Mouse (Mus musculus) hindbrain, embryonic 11.5 days (tissue): Measurements from ENCODE around the gene Myrf. TPM values are rescaled to one million over a fixed set of nuclear protein-coding genes. Genes with fewer than 3 reads are reported as not detected.
A peak's percentile ranks its signal among the peaks of the same experiment; 100 is the strongest.

ENCODE experiments used
- ATAC-seq: fragments of 200-750 bp; cut with Nextera tagmentation; 2 replicates; pipeline ENCODE4 v1.8.0; 2017; ENCODE audit warnings: mild to moderate bottlenecking, moderate TSS enrichment, moderate library complexity; ENCODE audit not compliant: low FRiP score
- DNase-seq: peaks from one replicate; pipeline ENCODE4 v3.0.0-alpha.2; 2015; ENCODE audit warnings: low spot score
- H3K27ac ChIP-seq: fragments of 300-500 bp; sonication (generic); 2 replicates; pipeline ENCODE4 v1.5.1; 2014; ENCODE audit warnings: mild to moderate bottlenecking, low read depth, low read length
- H3K27me3 ChIP-seq: fragments of 300-500 bp; sonication (generic); 2 replicates; pipeline ENCODE4 v1.6.1; 2014; ENCODE audit warnings: mild to moderate bottlenecking, low read length, moderate library complexity, mixed read lengths; ENCODE audit not compliant: control insufficient read depth, insufficient read depth
- H3K36me3 ChIP-seq: fragments of 300-500 bp; sonication (generic); 2 replicates; pipeline ENCODE4 v1.6.1; 2014; ENCODE audit warnings: mild to moderate bottlenecking, low read length, moderate library complexity, mixed read lengths; ENCODE audit not compliant: control insufficient read depth, insufficient read depth
- H3K4me1 ChIP-seq: fragments of 300-500 bp; sonication (generic); replicated peaks from 2 replicates; pipeline ENCODE4 v1.6.1; 2014; ENCODE audit warnings: low read length, mixed read lengths; ENCODE audit not compliant: control insufficient read depth, insufficient read depth
- H3K4me2 ChIP-seq: fragments of 300-500 bp; sonication (generic); replicated peaks from 2 replicates; pipeline ENCODE4 v1.6.1; 2014; ENCODE audit warnings: mild to moderate bottlenecking, low read depth, low read length
- H3K4me3 ChIP-seq: fragments of 300-500 bp; sonication (generic); 2 replicates; pipeline ENCODE4 v1.5.1; 2014; ENCODE audit warnings: low read depth, low read length
- H3K9ac ChIP-seq: fragments of 300-500 bp; sonication (generic); 2 replicates; pipeline ENCODE4 v1.6.1; 2014; ENCODE audit warnings: low read depth, low read length
- H3K9me3 ChIP-seq: fragments of 300-500 bp; sonication (generic); 2 replicates; pipeline ENCODE4 v1.6.1; 2016; ENCODE audit warnings: low read length; ENCODE audit not compliant: control insufficient read depth
- WGBS: fragments of 180-500 bp; shearing (Covaris S2); extraction: QIAGEN DNeasy Blood & Tissue Kit; methylation state at CpG from one replicate; pipeline ENCODE4 v1.1.7; 2014; 5-methylcytosine and 5-hydroxymethylcytosine counted together
- polyA plus RNA-seq: library from polyadenylated mRNA; unstranded; fragments of >200 nt; fragmentation: Nextera tagmentation; extraction: Ambion mirVana; gene quantifications from 2 replicates; pipeline ENCODE4 v1.2.1, GENCODE M21; 2014

Gene Myrf
- polyA plus RNA-seq, 1 experiment from 2014 or later: 1.6 TPM

GRCm38 (mm10) chr19:10266196-10266850 is 25.8 kb upstream of the Myrf start:
- 25% methylated on average over 14 of the region's 14 CpGs for WGBS
- no peaks in the 10 kb centered on the region for H3K9me3 ChIP-seq
- peaks cover 6% of the 10 kb centered on the region for H3K27me3 ChIP-seq
- peaks cover 5% of the 10 kb centered on the region for H3K4me1 ChIP-seq
- no peaks in the 10 kb centered on the region for H3K36me3 ChIP-seq
- H3K9ac ChIP-seq: no peak overlapping the region
- H3K4me2 ChIP-seq: no peak overlapping the region
- no peak overlapping the region for H3K4me3 ChIP-seq
- H3K27ac ChIP-seq: no peak overlapping the region
- peak; percentile 68; the same call in 1 of the 2 replicates for ATAC-seq
- peak; percentile 82 for DNase-seq

DNA sequence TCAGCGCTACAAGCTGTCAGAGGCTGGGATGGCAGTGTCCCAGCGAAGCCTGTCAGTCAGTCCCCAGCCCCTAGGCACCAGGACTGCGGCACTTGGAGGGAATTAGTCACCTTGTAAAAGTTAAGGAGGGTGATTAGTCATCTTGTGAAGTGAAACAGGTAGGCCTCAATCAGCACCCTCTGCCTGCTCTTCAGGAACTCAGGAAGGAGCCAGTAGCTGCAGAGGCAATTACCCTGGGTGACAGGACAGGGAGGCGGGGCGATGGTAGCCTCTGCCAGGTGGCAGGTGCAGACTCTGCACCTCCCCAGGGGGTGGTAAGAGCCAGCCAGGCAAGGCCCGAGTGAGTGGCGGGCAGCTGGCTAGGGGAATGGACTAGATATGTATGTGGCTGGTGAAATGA is 20.8 kb upstream of the Myrf start:
- no peak for ATAC-seq
- WGBS: 81% methylated on average over 7 of the region's 7 CpGs
- Histone ChIP-seq H3K27me3 (peaks cover 3% of the 10 kb centered on the region; the same call in 1 of the 2 replicates), H3K27ac (no peak overlapping the region), H3K36me3 (no peaks in the 10 kb centered on the region), H3K4me1 (peaks cover 2% of the 10 kb centered on the region; the same call in 1 of the 2 replicates), H3K9ac (no peak overlapping the region), H3K9me3 (no peaks in the 10 kb centered on the region), H3K4me2 (no peak overlapping the region), H3K4me3 (no peak overlapping the region)
- no peak for DNase-seq

GRCm38 (mm10) chr19:10258279-10259011 is 17.9 kb upstream of the Myrf start:
- Histone ChIP-seq H3K9ac (no peak overlapping the region), H3K4me1 (peaks cover 2% of the 10 kb centered on the region; the same call in 1 of the 2 replicates), H3K27ac (no peak overlapping the region), H3K27me3 (no peaks in the 10 kb centered on the region), H3K4me3 (no peak overlapping the region), H3K4me2 (no peak overlapping the region), H3K36me3 (no peaks in the 10 kb centered on the region), H3K9me3 (no peaks in the 10 kb centered on the region)
- 21% methylated on average over 6 of the region's 6 CpGs for WGBS
- DNase-seq: peak; percentile 88
- peak; percentile 69; the same call in 1 of the 2 replicates for ATAC-seq

GRCm38 (mm10) chr19:10248128-10248527 is 7.6 kb upstream of the Myrf start:
- Histone ChIP-seq H3K36me3 (no peaks in the 10 kb centered on the region), H3K4me2 (no peak overlapping the region), H3K4me3 (no peak overlapping the region), H3K9ac (no peak overlapping the region), H3K27ac (no peak overlapping the region), H3K9me3 (no peaks in the 10 kb centered on the region), H3K4me1 (peaks cover 3% of the 10 kb centered on the region; the same call in 1 of the 2 replicates), H3K27me3 (no peaks in the 10 kb centered on the region)
- DNase-seq: no peak
- no peak for ATAC-seq
- WGBS: 56% methylated on average over 20 of the region's 20 CpGs

DNA sequence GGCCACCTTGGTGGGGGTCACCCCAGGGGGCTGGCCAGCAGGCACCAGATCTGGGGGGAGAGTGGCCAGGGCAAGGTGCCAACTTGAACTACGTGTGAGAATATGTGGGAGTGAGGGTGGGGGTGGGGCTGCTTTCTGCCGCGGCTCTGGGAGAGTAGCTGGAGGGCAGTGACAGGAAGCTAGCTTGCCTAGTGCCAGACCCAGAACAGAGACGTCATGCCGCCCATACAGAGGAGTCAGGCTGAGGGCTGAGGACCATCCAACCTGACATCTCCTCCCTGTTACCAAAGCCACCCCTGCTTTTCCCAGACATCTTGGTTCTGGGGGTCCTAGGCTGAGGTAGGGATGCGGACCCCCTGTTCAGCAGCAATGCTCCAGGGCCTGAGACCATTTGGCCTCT is 6.6 kb upstream of the Myrf start:
- ATAC-seq: no peak
- H3K4me2 ChIP-seq: no peak overlapping the region
- no peaks in the 10 kb centered on the region for H3K9me3 ChIP-seq
- no peak overlapping the region for H3K4me3 ChIP-seq
- H3K36me3 ChIP-seq: no peaks in the 10 kb centered on the region
- 43% methylated on average over 6 of the region's 6 CpGs for WGBS
- H3K27me3 ChIP-seq: no peaks in the 10 kb centered on the region
- no peak overlapping the region for H3K9ac ChIP-seq
- no peak overlapping the region for H3K27ac ChIP-seq
- DNase-seq: no peak
- peaks cover 4% of the 10 kb centered on the region; the same call in 1 of the 2 replicates for H3K4me1 ChIP-seq

DNA sequence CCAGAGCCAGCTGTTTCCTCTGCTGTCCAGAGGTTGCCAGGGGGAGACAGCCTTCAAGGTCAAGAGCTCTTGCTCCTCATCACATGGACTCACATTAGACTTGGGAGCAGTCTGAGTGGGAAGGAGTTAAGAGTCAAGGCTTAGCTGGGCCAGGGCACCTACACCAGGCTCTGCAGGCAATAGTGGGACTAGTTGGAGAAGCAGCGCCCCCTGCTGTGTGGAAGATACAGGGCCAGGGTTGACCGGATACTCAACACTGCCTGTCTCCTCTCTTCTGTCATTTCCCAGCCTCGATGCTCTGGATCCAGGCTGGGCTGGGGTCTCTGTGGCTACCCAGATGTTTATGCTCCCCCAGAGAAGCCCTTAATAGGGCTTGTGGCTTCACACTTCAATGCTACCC is 3.6 kb upstream of the Myrf start:
- peaks cover 8% of the 10 kb centered on the region for H3K4me1 ChIP-seq
- no peak for ATAC-seq
- WGBS: 21% methylated on average over 3 of the region's 3 CpGs

DNA sequence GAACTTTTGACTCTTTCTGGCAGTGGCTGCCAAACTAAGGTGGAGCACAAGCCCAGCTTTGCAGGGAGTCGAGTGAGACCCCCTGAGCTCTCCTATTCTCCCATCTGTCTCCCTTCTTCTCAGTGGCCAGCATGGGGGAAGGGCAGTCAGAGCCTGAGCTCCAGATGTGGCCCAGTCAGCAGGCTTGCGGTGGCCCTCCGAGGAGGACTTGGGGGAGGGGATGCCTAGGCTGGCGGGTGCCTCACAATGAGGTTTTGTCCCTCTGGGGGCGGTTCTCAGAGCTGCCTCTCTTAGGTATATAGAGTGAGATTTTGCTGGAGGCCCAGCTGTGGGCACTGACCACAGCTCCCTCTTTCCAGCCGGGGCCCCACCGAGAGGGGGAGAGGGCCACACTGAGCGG is 2.4 kb upstream of the Myrf start:
- 3% methylated on average over 8 of the region's 8 CpGs for WGBS
- no peaks in the 10 kb centered on the region for H3K9me3 ChIP-seq
- DNase-seq (peak; percentile 48), ATAC-seq (no peak)
- H3K9ac ChIP-seq: no peak overlapping the region
- no peak overlapping the region for H3K4me2 ChIP-seq
- peak overlapping the region; percentile 10; the same call in 1 of the 2 replicates for H3K27ac ChIP-seq
- no peak overlapping the region for H3K4me3 ChIP-seq
- no peaks in the 10 kb centered on the region; the same call in 1 of the 2 replicates for H3K27me3 ChIP-seq
- no peaks in the 10 kb centered on the region for H3K36me3 ChIP-seq
- peaks cover 8% of the 10 kb centered on the region for H3K4me1 ChIP-seq

More for the DNA sequence above, 3.6 kb upstream of the Myrf start:
- Histone ChIP-seq H3K9ac (no peak overlapping the region), H3K27me3 (no peaks in the 10 kb centered on the region; the same call in 1 of the 2 replicates), H3K36me3 (no peaks in the 10 kb centered on the region), H3K4me2 (no peak overlapping the region), H3K4me3 (no peak overlapping the region), H3K9me3 (no peaks in the 10 kb centered on the region), H3K27ac (no peak overlapping the region)
- peak; percentile 56 for DNase-seq

- Histone ChIP-seq H3K9me3 (no peaks in the 10 kb centered on the region), H3K4me3 (peak overlapping the region; percentile 41), H3K4me2 (peak overlapping the region; percentile 83), H3K9ac (peak overlapping the region; percentile 47), H3K4me1 (peaks cover 8% of the 10 kb centered on the region), H3K27ac (no peak overlapping the region), H3K27me3 (no peaks in the 10 kb centered on the region; the same call in 1 of the 2 replicates), H3K36me3 (no peaks in the 10 kb centered on the region)
- ATAC-seq (no peak), DNase-seq (no peak)
- 4% methylated on average over 26 of the region's 26 CpGs for WGBS
Observed at GRCm38 (mm10) chr19:10239975-10240653, 434 bp downstream of the Myrf start.
